Mouse (Mus musculus) midbrain, postnatal 0 days (tissue): ENCODE results near the gene Wdr24. TPM values are rescaled to one million over a fixed set of nuclear protein-coding genes. Genes with fewer than 3 reads are reported as not detected.

Experiments used
- ATAC-seq: fragments of 200-750 bp; cut with Nextera tagmentation; 2 replicates; pipeline ENCODE4 v1.8.0; 2017; ENCODE audit warnings: moderate number of reproducible peaks, mild to moderate bottlenecking, moderate TSS enrichment, moderate library complexity; ENCODE audit not compliant: low FRiP score
- DNase-seq: peaks from one replicate; pipeline ENCODE4 v3.0.0-alpha.2; 2015; ENCODE audit warnings: low spot score
- H3K27ac ChIP-seq: fragments of 300-500 bp; sonication (generic); 2 replicates; pipeline ENCODE4 v1.5.1; 2014; ENCODE audit warnings: low read depth, mild to moderate bottlenecking, low read length, mixed read lengths
- H3K27me3 ChIP-seq: fragments of 300-500 bp; sonication (generic); 2 replicates; pipeline ENCODE4 v1.6.1; 2014; ENCODE audit warnings: low read length, control low read depth, mixed read lengths; ENCODE audit not compliant: insufficient read depth
- H3K36me3 ChIP-seq: fragments of 300-500 bp; sonication (generic); 2 replicates; pipeline ENCODE4 v1.6.1; 2014; ENCODE audit warnings: low read length, control low read depth, mixed read lengths; ENCODE audit not compliant: insufficient read depth
- H3K4me1 ChIP-seq: fragments of 300-500 bp; sonication (generic); 2 replicates; pipeline ENCODE4 v1.6.1; 2014; ENCODE audit warnings: mild to moderate bottlenecking, control low read depth, antibody characterized with exemption, low read length, mixed read lengths; ENCODE audit not compliant: insufficient read depth
- H3K4me2 ChIP-seq: fragments of 300-500 bp; sonication (generic); 2 replicates; pipeline ENCODE4 v1.6.1; 2014; ENCODE audit warnings: low read depth, mild to moderate bottlenecking, low read length, mixed read lengths; ENCODE audit not compliant: poor library complexity, severe bottlenecking
- H3K4me3 ChIP-seq: fragments of 300-500 bp; sonication (generic); 2 replicates; pipeline ENCODE4 v1.5.1; 2014; ENCODE audit warnings: low read depth, mild to moderate bottlenecking, low read length, moderate library complexity
- H3K9ac ChIP-seq: fragments of 300-500 bp; sonication (generic); replicated peaks from 2 replicates; pipeline ENCODE4 v1.6.1; 2014; ENCODE audit warnings: mild to moderate bottlenecking, low read length, moderate library complexity, mixed read lengths; ENCODE audit not compliant: poor library complexity, severe bottlenecking
- H3K9me3 ChIP-seq: fragments of 300-500 bp; sonication (generic); 2 replicates; pipeline ENCODE4 v1.6.1; 2016; ENCODE audit warnings: low read length, control low read depth
- CTCF ChIP-seq: IDR thresholded peaks from 2 replicates; pipeline ENCODE4 v1.5.1; 2016; ENCODE audit warnings: antibody characterized with exemption, mild to moderate bottlenecking
- WGBS: fragments of 180-500 bp; shearing (Covaris S2); extraction: QIAGEN DNeasy Blood & Tissue Kit; methylation state at CpG from one replicate; pipeline ENCODE4 v1.1.7; 2014; 5-methylcytosine and 5-hydroxymethylcytosine counted together
- polyA plus RNA-seq: library from polyadenylated mRNA; unstranded; fragments of >200 nt; fragmentation: Nextera tagmentation; extraction: Ambion mirVana; gene quantifications from 2 replicates; pipeline ENCODE4 v1.2.1, GENCODE M21; 2015
- total RNA-seq: library from RNA; depleted of rRNA; stranded (reverse); fragments of >200 nt; gene quantifications from 2 replicates; pipeline ENCODE4 v1.2.3, GENCODE M21; 2014

The Wdr24 gene
- total and polyA plus RNA-seq, 2 experiments from 2014 or later: 24.7 to 33.4 TPM

DNA sequence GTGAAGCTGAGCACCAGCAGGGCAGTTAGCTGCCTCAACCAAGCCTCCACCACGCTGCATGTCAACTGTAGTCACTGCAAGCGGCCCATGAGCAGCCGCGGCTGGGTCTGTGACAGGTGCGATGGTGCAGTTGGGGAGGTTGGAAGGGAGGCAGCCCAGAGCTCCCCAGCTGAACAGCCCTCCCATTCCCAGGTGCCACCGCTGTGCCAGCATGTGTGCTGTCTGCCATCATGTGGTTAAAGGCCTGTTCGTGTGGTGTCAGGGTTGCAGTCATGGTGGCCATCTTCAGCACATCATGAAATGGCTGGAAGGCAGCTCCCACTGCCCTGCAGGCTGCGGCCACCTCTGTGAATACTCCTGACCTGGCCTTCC is 4.8 kb downstream of the Wdr24 start:
- ATAC-seq (no peak), DNase-seq (no peak)
- H3K27ac ChIP-seq: peak overlapping the region; percentile 95
- H3K27me3 ChIP-seq: no peaks in the 10 kb centered on the region
- H3K9ac ChIP-seq: peak overlapping the region; percentile 78; the same call in 1 of the 2 replicates
- WGBS: 83% methylated on average over 8 of the region's 8 CpGs
- H3K36me3 ChIP-seq: peaks cover 37% of the 10 kb centered on the region
- H3K9me3 ChIP-seq: no peaks in the 10 kb centered on the region
- H3K4me3 ChIP-seq: peak overlapping the region; percentile 55
- no peak for TF ChIP-seq CTCF
- peaks cover 29% of the 10 kb centered on the region for H3K4me1 ChIP-seq
- peak overlapping the region; percentile 72 for H3K4me2 ChIP-seq

DNA sequence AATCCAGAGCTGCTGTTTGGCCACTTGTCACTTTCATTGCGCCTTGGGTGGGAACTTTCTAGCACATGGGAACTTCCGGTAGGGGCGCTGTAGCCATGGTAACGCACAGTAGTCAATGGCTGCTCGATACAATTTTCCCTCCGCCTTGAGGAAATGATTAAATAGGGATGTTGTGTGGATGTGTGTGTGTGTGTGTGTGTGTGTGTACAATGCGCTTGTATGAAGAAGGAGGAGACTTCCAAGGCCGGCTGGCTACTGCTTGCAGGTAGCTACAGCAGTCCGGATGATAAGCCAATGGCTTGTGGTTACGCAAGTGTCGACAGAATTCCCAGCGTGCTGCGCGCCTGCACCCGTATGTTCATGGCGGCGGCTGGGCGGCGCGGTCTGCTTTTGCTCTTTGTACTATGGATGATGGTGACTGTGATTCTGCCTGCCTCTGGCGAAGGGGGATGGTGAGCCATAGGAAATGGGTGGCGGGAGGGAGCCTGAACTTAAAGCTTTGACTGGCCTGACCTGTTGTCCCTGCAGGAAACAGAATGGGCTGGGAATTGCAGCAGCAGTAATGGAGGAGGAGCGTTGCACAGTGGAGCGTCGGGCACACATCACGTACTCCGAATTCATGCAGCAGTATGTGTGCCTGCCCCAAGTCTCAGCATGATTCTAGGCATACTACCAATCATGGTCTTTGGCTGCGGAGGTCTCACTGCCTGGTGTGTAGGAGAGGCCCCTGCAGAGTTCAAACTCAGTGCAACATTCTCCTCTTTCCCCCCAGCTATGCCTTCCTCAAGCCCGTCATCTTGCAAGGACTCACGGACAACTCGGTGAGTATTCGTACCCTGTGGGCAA is 5.5 kb downstream of the Wdr24 start, which contains the start of gene Jmjd8:
Gene Jmjd8, plus strand, starts transcription at position 156 of the 846 bp plus-strand sequence.
- DNase-seq (peak; percentile 95), ATAC-seq (peak; percentile 58)
- Histone ChIP-seq H3K9ac (peak within 1 kb of the TSS; percentile 78), H3K27ac (peak within 1 kb of the TSS; percentile 95), H3K4me3 (peak within 1 kb of the TSS; percentile 55), H3K36me3 (peaks cover 37% of the 10 kb centered on the region), H3K4me2 (peak within 1 kb of the TSS; percentile 72), H3K9me3 (no peaks in the 10 kb centered on the region), H3K4me1 (peaks cover 28% of the 10 kb centered on the region), H3K27me3 (no peaks in the 10 kb centered on the region)
- 1% methylated on average over 32 of the region's 32 CpGs for WGBS
- peak; percentile 79 for TF ChIP-seq CTCF

DNA sequence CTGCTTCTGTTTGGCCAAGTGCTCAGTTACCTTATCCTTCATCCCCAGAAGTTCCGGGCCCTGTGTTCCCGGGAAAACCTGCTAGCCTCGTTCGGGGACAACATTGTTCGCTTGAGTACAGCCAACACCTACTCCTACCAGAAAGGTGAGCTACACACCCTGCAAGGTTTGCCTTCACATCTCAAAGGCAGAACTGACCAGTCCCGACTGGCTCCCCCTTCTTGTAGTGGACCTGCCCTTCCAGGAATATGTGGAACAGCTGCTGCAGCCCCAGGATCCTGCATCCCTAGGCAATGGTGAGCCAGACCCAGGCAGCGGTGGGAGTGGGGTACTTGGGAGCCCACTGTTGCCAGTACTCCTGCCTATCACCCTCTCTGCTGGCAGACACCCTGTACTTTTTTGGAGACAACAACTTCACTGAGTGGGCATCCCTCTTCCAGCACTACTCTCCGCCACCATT is 6.2 kb downstream of the Wdr24 start:
- Histone ChIP-seq H3K4me1 (peaks cover 28% of the 10 kb centered on the region), H3K27ac (peak overlapping the region; percentile 95), H3K27me3 (no peaks in the 10 kb centered on the region), H3K4me2 (peak overlapping the region; percentile 72), H3K36me3 (peaks cover 37% of the 10 kb centered on the region), H3K9ac (peak overlapping the region; percentile 78), H3K9me3 (no peaks in the 10 kb centered on the region), H3K4me3 (peak overlapping the region; percentile 55)
- no peak for TF ChIP-seq CTCF
- WGBS: 47% methylated on average over 8 of the region's 8 CpGs
- no peak for ATAC-seq
- DNase-seq: no peak

DNA sequence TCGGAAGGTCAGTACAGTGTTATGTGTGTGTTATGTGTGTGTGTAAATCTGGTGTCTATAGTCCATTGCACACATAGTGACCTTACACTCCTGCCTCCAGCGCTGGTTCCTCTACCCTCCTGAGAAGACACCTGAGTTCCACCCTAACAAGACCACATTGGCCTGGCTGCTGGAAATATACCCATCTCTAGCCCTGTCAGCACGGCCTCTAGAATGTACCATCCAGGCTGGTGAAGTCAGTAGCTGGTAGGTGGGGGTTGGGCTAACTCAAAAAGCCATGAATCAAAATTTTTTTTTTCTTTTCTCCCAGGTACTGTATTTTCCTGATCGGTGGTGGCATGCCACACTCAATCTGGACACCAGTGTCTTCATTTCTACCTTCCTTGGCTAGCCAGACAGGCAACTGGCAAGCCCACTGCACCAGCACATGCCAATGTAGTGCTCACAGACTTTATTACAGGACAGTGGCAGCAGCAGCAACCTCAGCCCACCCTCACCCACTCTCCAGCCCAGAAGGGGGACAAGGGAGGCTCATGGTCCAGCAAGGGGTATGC is 6.8 kb downstream of the Wdr24 start:
- no peak overlapping the region for H3K4me3 ChIP-seq
- no peak overlapping the region for H3K9ac ChIP-seq
- ATAC-seq (no peak), DNase-seq (no peak)
- peaks cover 31% of the 10 kb centered on the region for H3K4me1 ChIP-seq
- H3K27me3 ChIP-seq: no peaks in the 10 kb centered on the region
- H3K36me3 ChIP-seq: peaks cover 43% of the 10 kb centered on the region
- no peak overlapping the region for H3K27ac ChIP-seq
- no peak for TF ChIP-seq CTCF
- WGBS: 85% methylated on average over 4 of the region's 4 CpGs
- no peaks in the 10 kb centered on the region for H3K9me3 ChIP-seq
- peak overlapping the region; percentile 72 for H3K4me2 ChIP-seq

DNA sequence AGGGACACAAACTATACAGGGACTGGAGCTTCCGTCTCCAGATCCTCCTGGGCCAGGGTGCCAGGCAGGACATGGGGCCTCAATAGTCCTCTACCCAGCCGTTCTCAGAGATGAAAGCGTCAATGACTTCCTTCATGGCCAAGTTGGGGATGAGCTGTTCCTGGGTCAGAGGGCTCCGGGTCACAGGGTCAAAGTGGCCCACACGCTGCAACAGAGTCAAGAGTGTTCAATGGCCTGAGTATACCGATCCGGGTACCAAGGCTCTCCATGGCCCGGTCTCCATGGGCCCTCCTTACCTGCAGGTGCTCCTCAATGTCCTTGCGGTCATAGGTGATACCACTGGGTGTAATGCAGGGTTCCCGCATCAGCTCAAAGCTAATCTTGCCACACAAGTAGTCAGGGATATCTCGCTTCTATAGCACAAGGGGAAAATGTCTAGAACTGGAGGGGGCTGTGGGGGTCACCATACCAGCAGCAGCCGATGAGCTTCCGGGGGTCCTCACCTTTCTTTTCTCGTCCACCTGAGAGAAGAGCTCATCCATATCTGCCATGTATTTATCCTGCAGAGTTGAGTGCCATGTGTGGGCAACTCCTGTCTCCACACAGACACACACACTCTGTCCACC is 7.5 kb downstream of the Wdr24 start:
- no peak for TF ChIP-seq CTCF
- Histone ChIP-seq H3K4me2 (peak overlapping the region; percentile 76; the same call in 1 of the 2 replicates), H3K4me3 (no peak overlapping the region), H3K9ac (no peak overlapping the region), H3K27ac (no peak overlapping the region), H3K27me3 (no peaks in the 10 kb centered on the region), H3K4me1 (peaks cover 33% of the 10 kb centered on the region), H3K36me3 (peaks cover 49% of the 10 kb centered on the region), H3K9me3 (no peaks in the 10 kb centered on the region)
- ATAC-seq (no peak), DNase-seq (no peak)
- WGBS: 85% methylated on average over 14 of the region's 14 CpGs
